Mouse (Mus musculus): ENCODE measurements around the gene Sfxn2.

- TF ChIP-seq CTCF (IDR thresholded peaks at IDR 0.05; ENCODE audit: low read depth) (no peak), EP300 (IDR thresholded peaks at IDR 0.05; ENCODE audit: low read depth) (no peak)
These were observed 45.8 kb downstream of the Sfxn2 start for GRCm38 (mm10) chr19:46619001-46619400.

Measured in heart, postnatal 0 days (tissue).